Mouse (Mus musculus) thymus, adult 2 months (tissue): ENCODE results near the gene Stum.

ENCODE experiments used
- CTCF ChIP-seq: fragments of 200-500 bp; IDR thresholded peaks from 2 replicates; pipeline ENCODE4 v1.5.1; 2012; ENCODE audit warnings: mild to moderate bottlenecking, control low read depth, low read length, moderate library complexity, borderline replicate concordance; ENCODE audit not compliant: control insufficient read depth, poor library complexity, insufficient read depth; ENCODE audit errors: extremely low read depth
- POLR2A ChIP-seq: fragments of 200-500 bp; IDR thresholded peaks from 2 replicates; pipeline ENCODE4 v1.6.1; 2012; ENCODE audit warnings: mild to moderate bottlenecking, low read length, control low read depth, moderate library complexity; ENCODE audit not compliant: control insufficient read depth, poor library complexity, insufficient read depth; ENCODE audit errors: extremely low read depth

GRCm38 (mm10) chr1:180433098-180433538 lies 50.2 kb downstream of the Stum start:
- no peak for TF ChIP-seq CTCF
- no peak for TF ChIP-seq POLR2A
